Mouse (Mus musculus) thymus, adult 2 months (tissue): ENCODE data around the gene F11r. TPM values are rescaled to one million over a fixed set of nuclear protein-coding genes. Genes with fewer than 3 reads are reported as not detected.
"Not testable (repeated sequence)": the region's sequence is repeated elsewhere in the genome, so short reads cannot be mapped to it uniquely, and the experiment has no call there.

ENCODE experiments used
- DNase-seq: peaks from one replicate; pipeline ENCODE4 v3.0.0; 2021
- H3K27ac ChIP-seq: fragments of 200-500 bp; 2 replicates; pipeline ENCODE4 v1.5.1; 2012; ENCODE audit warnings: low read length, control low read depth; ENCODE audit not compliant: control insufficient read depth, insufficient read depth
- H3K27me3 ChIP-seq: fragments of 200-500 bp; 2 replicates; pipeline ENCODE4 v1.6.1; 2012; ENCODE audit warnings: mild to moderate bottlenecking, low read length, moderate library complexity, mixed read lengths; ENCODE audit not compliant: control insufficient read depth, insufficient read depth
- H3K36me3 ChIP-seq: fragments of 200-500 bp; 2 replicates; pipeline ENCODE4 v1.6.1; 2012; ENCODE audit warnings: mild to moderate bottlenecking, low read length, moderate library complexity; ENCODE audit not compliant: control insufficient read depth, insufficient read depth
- H3K4me1 ChIP-seq: fragments of 200-500 bp; replicated peaks from 2 replicates; pipeline ENCODE4 v1.6.1; 2012; ENCODE audit warnings: low read length; ENCODE audit not compliant: control insufficient read depth, insufficient read depth
- H3K4me3 ChIP-seq: fragments of 200-500 bp; 2 replicates; pipeline ENCODE4 v1.5.1; 2012; ENCODE audit warnings: mild to moderate bottlenecking, low read length, control low read depth, moderate library complexity; ENCODE audit not compliant: control insufficient read depth, insufficient read depth
- CTCF ChIP-seq: fragments of 200-500 bp; IDR thresholded peaks from 2 replicates; pipeline ENCODE4 v1.5.1; 2012; ENCODE audit warnings: mild to moderate bottlenecking, control low read depth, low read length, moderate library complexity, borderline replicate concordance; ENCODE audit not compliant: control insufficient read depth, poor library complexity, insufficient read depth; ENCODE audit errors: extremely low read depth
- POLR2A ChIP-seq: fragments of 200-500 bp; IDR thresholded peaks from 2 replicates; pipeline ENCODE4 v1.6.1; 2012; ENCODE audit warnings: mild to moderate bottlenecking, low read length, control low read depth, moderate library complexity; ENCODE audit not compliant: control insufficient read depth, poor library complexity, insufficient read depth; ENCODE audit errors: extremely low read depth
- WGBS: fragments of 180-500 bp; shearing (Covaris S2); methylation state at CpG from one replicate; pipeline ENCODE4 v1.1.7; 2018; 5-methylcytosine and 5-hydroxymethylcytosine counted together
- polyA plus RNA-seq: library from polyadenylated mRNA; depleted of rRNA; stranded (reverse); fragments of >200 nt; gene quantifications from 2 replicates; pipeline ENCODE4 v1.2.3, GENCODE M21; 2012

Gene F11r
- polyA plus RNA-seq, 1 experiment = 17.7 TPM

GRCm38 (mm10) chr1:171466565-171466964 is 29.2 kb downstream of the F11r start:
- no peak overlapping the region for H3K4me3 ChIP-seq
- 21% methylated on average over 4 of the region's 4 CpGs for WGBS
- H3K27me3 ChIP-seq = no peaks in the 10 kb centered on the region
- no peaks in the 10 kb centered on the region for H3K4me1 ChIP-seq
- no peak for TF ChIP-seq POLR2A
- no peak for TF ChIP-seq CTCF
- H3K36me3 ChIP-seq = no peaks in the 10 kb centered on the region
- H3K27ac ChIP-seq = no peak overlapping the region
- DNase-seq = no peak

DNA sequence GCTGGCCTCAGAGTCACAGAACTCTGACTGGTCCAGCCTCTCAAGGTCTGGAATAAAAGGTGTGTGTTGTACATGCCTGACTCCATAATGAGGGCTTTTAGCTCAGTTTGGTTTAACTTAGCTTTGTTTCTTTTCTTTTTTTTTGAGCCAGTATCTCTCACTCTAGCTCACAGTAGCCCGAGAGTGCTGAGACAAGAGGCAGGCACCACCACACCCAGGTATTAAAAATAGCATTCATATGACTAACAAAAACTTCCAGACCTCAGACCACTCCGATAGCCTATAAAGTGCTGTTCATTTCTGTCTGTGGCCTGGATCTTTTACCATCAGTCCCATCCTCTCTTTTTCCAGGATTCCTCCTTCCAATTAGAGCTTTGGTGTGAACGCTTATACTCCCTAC is 32.3 kb downstream of the F11r start:
- no peak overlapping the region for H3K4me3 ChIP-seq
- no peaks in the 10 kb centered on the region for H3K27me3 ChIP-seq
- H3K27ac ChIP-seq = no peak overlapping the region
- 88% methylated on average over 3 of the region's 3 CpGs for WGBS
- TF ChIP-seq CTCF (no peak), POLR2A (no peak)
- H3K36me3 ChIP-seq = no peaks in the 10 kb centered on the region
- DNase-seq = no peak
- no peaks in the 10 kb centered on the region for H3K4me1 ChIP-seq

GRCm38 (mm10) chr1:171470371-171470871 is 33.1 kb downstream of the F11r start:
- Histone ChIP-seq H3K4me1 (no peaks in the 10 kb centered on the region), H3K36me3 (no peaks in the 10 kb centered on the region), H3K27me3 (no peaks in the 10 kb centered on the region), H3K27ac (no peak overlapping the region), H3K4me3 (no peak overlapping the region)
- WGBS = 27% methylated on average over 7 of the region's 7 CpGs
- DNase-seq = peak; percentile 58
- no peak for TF ChIP-seq CTCF
- TF ChIP-seq POLR2A = no peak

DNA sequence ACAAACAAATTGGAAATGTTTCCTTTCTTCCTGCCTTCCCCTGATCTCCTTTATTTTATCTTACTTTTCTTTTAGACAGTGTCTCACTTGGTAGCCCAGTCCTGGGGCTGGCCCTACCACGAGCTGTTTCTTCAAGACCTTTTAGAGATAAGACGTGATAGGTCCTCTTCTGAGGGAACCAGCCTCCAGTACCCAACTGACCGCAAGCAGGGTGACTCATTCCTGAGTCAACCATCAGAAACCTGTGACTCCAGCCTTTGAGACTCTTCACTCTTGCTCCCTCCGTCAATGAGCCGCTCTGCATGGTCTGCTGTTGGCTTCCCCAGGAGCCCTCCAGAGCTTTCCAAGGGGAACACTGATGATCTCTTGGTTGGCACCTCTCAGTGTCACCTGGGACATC is 33.6 kb downstream of the F11r start:
- no peak overlapping the region for H3K27ac ChIP-seq
- TF ChIP-seq POLR2A (no peak), CTCF (no peak)
- no peak for DNase-seq
- H3K4me3 ChIP-seq = no peak overlapping the region
- H3K27me3 ChIP-seq = no peaks in the 10 kb centered on the region
- WGBS = 90% methylated on average over 5 of the region's 5 CpGs
- H3K36me3 ChIP-seq = no peaks in the 10 kb centered on the region
- no peaks in the 10 kb centered on the region for H3K4me1 ChIP-seq

DNA sequence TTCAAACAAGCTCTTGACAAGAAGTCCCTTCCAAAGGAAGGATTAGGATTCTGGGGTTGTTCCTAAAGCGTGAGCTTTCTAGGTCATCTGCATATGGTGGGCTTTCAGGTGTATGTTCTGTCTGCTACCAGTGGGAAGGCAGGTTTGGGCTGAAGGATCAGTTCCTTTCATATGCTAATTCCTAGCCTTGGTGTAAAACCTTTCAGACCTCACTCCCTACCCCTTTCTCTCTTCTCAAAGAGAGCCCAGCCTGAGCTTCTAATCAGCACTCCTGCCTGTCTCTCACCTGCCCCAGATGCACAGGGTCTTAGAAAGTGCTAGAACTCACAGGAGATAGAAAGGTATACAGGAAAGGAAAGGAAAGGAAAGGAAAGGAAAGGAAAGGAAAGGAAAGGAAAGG is 34.1 kb downstream of the F11r start:
- TF ChIP-seq POLR2A (no peak), CTCF (no peak)
- no peak for DNase-seq
- no peak overlapping the region for H3K27ac ChIP-seq
- H3K27me3 ChIP-seq = no peaks in the 10 kb centered on the region
- no peak overlapping the region for H3K4me3 ChIP-seq
- no peaks in the 10 kb centered on the region for H3K4me1 ChIP-seq
- no peaks in the 10 kb centered on the region for H3K36me3 ChIP-seq
- 100% methylated on average over 1 of the region's 1 CpGs for WGBS

GRCm38 (mm10) chr1:171471941-171472340 is 34.6 kb downstream of the F11r start:
- not testable (repeated sequence) for DNase-seq, H3K36me3 ChIP-seq, H3K27me3 ChIP-seq, H3K4me3 ChIP-seq, H3K27ac ChIP-seq, H3K4me1 ChIP-seq
- 94% methylated on average over 8 of the region's 8 CpGs for WGBS

GRCm38 (mm10) chr1:171473506-171473905 is 36.2 kb downstream of the F11r start:
- WGBS = 87% methylated on average over 4 of the region's 4 CpGs
- Histone ChIP-seq H3K27ac (no peak overlapping the region), H3K27me3 (no peaks in the 10 kb centered on the region), H3K4me1 (no peaks in the 10 kb centered on the region; the same call in 1 of the 2 replicates), H3K36me3 (no peaks in the 10 kb centered on the region), H3K4me3 (no peak overlapping the region)
- DNase-seq = no peak
- no peak for TF ChIP-seq POLR2A
- TF ChIP-seq CTCF = no peak

DNA sequence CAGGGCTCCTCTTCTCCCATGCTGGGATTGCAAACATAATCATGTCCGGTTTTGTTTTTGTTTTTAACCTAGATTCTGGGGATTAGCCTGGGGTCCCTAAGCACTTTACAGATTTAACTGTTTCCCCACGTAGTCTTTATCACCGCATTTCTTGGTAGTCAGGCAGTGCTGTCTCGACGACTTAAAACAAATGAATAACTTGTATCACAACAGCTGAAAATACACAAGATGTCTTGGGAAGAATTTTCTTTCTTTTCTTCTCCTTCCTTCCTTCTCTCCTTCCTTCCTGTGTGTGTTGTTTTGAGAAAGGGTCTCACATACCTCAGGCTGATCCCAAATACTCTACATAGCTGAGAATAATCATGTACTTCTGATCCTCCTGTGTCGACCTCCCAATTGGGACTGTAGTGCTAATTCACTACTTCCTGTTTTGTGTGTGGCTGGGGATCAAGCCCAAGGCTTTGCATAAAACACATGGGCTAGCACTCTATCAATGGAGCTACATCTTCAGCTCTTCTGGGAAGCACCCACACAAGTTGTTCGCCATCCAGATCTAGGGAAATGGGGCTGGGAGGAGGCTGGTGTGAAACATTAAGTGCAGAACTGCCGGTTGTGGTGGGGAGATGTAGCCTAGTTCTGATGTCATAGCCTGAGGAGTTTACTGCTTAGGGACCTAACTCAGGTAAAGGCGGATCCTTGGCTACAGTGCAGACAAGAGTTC is 36.7 kb downstream of the F11r start:
- no peak for DNase-seq
- H3K36me3 ChIP-seq = no peaks in the 10 kb centered on the region
- no peak overlapping the region for H3K27ac ChIP-seq
- H3K4me3 ChIP-seq = no peak overlapping the region
- 79% methylated on average over 9 of the region's 9 CpGs for WGBS
- no peaks in the 10 kb centered on the region; the same call in 1 of the 2 replicates for H3K4me1 ChIP-seq
- TF ChIP-seq CTCF (no peak), POLR2A (no peak)
- H3K27me3 ChIP-seq = no peaks in the 10 kb centered on the region
